Mouse (Mus musculus): ENCODE data around the gene Fkbp5. TPM values are rescaled to one million over a fixed set of nuclear protein-coding genes. Genes with fewer than 3 reads are reported as not detected.

Fkbp5 gene
- polyA plus RNA-seq, 1 experiment from 2014 or later: 21.9 TPM

DNA sequence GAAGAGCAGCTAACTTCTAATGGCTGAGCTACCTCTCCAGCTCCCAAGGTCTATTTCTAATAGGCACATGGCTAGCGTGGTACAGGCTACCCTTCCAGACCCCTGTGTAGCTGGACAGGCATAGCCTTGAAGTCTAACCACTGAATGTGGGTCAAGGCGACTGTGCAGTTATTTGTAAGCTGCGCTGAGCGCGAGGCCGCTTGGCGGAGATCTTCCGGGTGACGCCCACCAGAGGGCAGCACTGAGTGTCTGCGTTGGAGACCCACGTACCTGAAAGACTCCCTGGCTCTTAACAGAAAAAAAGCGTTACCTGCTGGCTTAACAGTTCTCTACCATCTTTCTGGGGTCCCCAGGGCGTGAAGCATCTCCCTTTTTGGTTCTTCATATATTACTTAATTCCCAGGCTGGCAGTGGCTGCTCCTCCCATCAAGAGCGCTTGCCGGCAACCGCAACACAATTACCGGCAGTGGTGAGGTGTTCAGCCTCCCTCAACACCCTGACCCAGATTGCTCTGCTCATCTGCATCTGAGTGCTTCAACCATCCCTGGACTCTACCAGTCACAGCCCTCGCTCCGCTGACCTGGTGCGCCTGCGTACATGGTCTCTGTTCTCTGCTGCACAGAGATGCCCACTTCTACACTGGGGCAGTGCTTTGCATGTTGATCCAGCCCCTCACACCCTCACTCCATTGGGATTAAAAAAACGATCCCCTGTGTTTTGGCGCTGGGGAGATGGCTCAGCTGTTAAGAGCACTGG, 131.0 kb downstream of the Fkbp5 start:
- peak; percentile 83 for DNase-seq (ENCODE audit: low spot score)
- peaks cover 44% of the 10 kb centered on the region for H3K27me3 ChIP-seq (ENCODE audit: insufficient read depth, poor library complexity, severe bottlenecking)

DNA sequence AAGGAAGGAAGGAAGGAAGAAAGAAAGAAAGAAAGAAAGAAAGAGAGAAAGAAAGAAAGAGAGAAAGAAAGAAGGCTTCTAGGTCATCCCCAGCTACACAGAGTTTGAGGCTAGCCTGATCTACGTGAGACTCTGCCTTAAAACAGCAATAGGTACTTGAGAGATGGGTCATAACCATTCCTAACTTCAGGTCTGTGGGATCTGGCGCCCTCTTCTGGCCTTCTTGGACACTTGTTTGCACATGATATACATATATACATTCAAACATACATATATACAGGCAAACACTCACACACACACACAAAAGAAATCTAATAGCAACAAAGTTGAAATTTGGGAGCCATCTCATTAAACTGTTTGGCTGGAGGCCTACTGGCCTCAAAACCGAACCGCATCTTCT, 133.0 kb downstream of the Fkbp5 start:
- DNase-seq (ENCODE audit: low spot score): no peak
- H3K4me1 ChIP-seq: peaks cover 19% of the 10 kb centered on the region
- H3K27me3 ChIP-seq (ENCODE audit: insufficient read depth, poor library complexity, severe bottlenecking): peaks cover 59% of the 10 kb centered on the region
- WGBS: 61% methylated on average over 4 of the region's 4 CpGs
- H3K4me3 ChIP-seq: no peak overlapping the region
- no peaks in the 10 kb centered on the region for H3K36me3 ChIP-seq
- H3K9me3 ChIP-seq: no peaks in the 10 kb centered on the region
- H3K27ac ChIP-seq: no peak overlapping the region

More for the DNA sequence above, 131.0 kb downstream of the Fkbp5 start:
- peaks cover 9% of the 10 kb centered on the region for H3K4me1 ChIP-seq
- H3K9me3 ChIP-seq: no peaks in the 10 kb centered on the region
- H3K36me3 ChIP-seq: no peaks in the 10 kb centered on the region
- WGBS: 4% methylated on average over 23 of the region's 23 CpGs
- H3K4me3 ChIP-seq: peak overlapping the region; percentile 42
- H3K27ac ChIP-seq: no peak overlapping the region

DNA sequence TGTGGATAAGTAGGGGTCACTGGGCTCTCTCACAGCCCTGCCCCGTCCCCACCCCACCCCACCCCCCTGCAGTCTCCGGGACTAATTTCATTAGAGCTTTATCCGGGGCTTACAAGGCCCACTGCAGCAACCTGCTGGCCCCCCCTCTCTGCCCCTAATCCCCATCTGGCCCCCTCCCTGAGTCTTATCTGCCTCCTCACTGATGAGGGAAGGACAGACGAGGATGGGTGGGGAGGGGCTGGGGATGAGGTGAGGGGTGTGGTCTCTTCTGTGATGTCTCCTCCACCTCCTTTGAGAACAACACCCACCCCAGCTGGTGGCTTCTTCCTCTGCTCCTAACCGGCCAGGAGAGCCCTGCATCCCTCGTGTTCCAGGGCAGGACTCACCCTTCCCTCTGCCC, 137.1 kb downstream of the Fkbp5 start:
- H3K4me1 ChIP-seq: peaks cover 17% of the 10 kb centered on the region
- no peaks in the 10 kb centered on the region for H3K9me3 ChIP-seq
- peaks cover 45% of the 10 kb centered on the region for H3K27me3 ChIP-seq (ENCODE audit: insufficient read depth, poor library complexity, severe bottlenecking)
- DNase-seq (ENCODE audit: low spot score): no peak
- no peaks in the 10 kb centered on the region for H3K36me3 ChIP-seq
- 2% methylated on average over 6 of the region's 6 CpGs for WGBS
- no peak overlapping the region for H3K27ac ChIP-seq
- no peak overlapping the region for H3K4me3 ChIP-seq

DNA sequence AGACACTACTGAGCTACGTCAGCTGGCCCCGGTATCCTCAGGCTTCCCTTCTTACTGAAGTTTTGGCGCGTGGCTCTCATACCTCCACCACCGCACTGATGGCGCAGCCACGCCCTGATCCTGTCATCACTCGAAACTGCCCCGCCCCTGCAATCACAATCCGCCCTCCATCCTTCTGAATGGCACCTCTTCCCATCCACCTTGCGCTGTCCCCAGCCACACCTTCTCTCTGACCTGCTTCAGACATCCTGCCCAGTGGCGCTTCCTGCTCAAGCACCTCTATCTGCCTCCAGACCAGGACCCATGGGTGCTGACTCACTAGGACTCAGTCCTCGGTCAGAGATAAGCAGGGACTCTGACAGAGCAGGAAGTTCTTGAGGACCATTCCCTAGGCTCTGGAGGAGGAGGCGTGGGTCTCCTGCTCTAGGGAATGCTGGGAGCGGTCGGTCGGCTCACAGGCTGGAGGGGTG, 141.7 kb downstream of the Fkbp5 start:
- H3K4me3 ChIP-seq: peak overlapping the region; percentile 29; the same call in 1 of the 2 replicates
- 7% methylated on average over 17 of the region's 17 CpGs for WGBS
- peaks cover 60% of the 10 kb centered on the region for H3K27me3 ChIP-seq (ENCODE audit: insufficient read depth, poor library complexity, severe bottlenecking)
- DNase-seq (ENCODE audit: low spot score): no peak
- no peaks in the 10 kb centered on the region for H3K36me3 ChIP-seq
- H3K4me1 ChIP-seq: peaks cover 24% of the 10 kb centered on the region
- H3K27ac ChIP-seq: no peak overlapping the region
- no peaks in the 10 kb centered on the region for H3K9me3 ChIP-seq

DNA sequence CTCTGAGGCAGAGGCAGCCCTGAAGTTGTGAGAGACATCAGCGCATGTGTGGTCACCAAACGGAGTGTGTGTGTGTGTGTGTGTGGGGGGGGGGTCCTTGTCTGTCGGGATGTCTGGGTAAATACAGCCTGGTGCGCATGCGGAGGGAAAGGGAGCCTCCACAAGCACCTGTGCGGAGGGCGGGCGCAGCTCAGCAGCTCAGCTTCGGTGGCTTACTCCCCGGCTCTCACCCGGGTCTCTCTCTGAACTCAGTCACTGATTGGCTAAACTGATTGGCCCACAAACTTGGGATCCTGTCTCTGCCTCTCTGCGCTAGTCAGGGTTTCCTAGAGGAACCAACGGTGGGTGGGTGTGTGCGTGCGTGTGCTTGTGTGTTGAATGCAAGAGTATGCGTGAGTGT, 142.8 kb downstream of the Fkbp5 start:
- Histone ChIP-seq H3K9me3 (no peaks in the 10 kb centered on the region), H3K36me3 (no peaks in the 10 kb centered on the region), H3K4me3 (peak overlapping the region; percentile 12; the same call in 1 of the 2 replicates), H3K27ac (no peak overlapping the region), H3K27me3 (ENCODE audit: insufficient read depth, poor library complexity, severe bottlenecking) (peaks cover 49% of the 10 kb centered on the region), H3K4me1 (peaks cover 14% of the 10 kb centered on the region)
- 16% methylated on average over 16 of the region's 16 CpGs for WGBS
- DNase-seq (ENCODE audit: low spot score): no peak

DNA sequence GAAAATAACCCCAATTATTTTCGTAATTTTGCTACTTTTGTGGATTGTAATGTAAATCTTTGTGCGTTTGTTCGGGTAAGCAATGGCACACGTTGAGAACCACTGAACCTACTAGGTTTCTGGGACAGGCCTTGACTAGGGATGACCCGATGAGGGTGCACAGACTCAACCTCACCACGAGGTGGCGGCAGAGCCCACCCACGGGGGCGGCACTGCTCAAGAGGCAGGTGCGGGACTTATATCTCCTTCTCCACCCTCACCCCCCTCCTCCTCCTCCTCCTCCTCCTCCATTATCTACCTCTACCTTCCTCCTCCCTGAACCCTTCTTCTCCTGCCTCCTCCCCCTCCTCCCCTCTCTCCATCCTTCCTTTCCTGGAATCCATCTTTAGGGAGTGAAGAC, 143.5 kb downstream of the Fkbp5 start:
- H3K9me3 ChIP-seq: no peaks in the 10 kb centered on the region
- H3K4me3 ChIP-seq: 0 out of 2 replicates have a peak overlapping the region, but pooled peaks have one; percentile 12
- H3K27me3 ChIP-seq (ENCODE audit: insufficient read depth, poor library complexity, severe bottlenecking): peaks cover 44% of the 10 kb centered on the region
- H3K27ac ChIP-seq: no peak overlapping the region
- DNase-seq (ENCODE audit: low spot score): no peak
- 18% methylated on average over 10 of the region's 10 CpGs for WGBS
- no peaks in the 10 kb centered on the region for H3K36me3 ChIP-seq
- H3K4me1 ChIP-seq: peaks cover 14% of the 10 kb centered on the region

DNA sequence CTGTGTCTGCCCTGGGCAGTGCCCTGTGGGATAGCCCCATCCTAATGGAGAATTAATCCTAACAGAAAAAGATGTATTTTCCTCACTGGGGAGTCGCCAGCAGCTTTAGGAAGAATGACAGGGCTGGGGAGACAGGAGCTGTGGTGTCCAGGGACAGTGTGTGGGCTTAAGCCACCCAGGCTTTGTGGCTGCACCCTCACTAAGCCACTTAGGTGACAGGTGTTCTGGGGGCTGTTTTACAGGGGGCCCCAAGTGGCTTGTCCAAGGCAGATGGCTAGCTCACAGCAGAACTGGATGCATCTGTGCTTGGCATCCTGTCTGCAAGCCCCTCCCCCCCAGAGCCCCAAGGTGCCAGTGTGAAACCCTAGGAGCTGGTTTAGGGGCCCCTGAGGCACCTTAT, 145.4 kb downstream of the Fkbp5 start:
- no peak overlapping the region for H3K4me3 ChIP-seq
- 68% methylated on average over 1 of the region's 1 CpGs for WGBS
- H3K27me3 ChIP-seq (ENCODE audit: insufficient read depth, poor library complexity, severe bottlenecking): peaks cover 38% of the 10 kb centered on the region
- peaks cover 17% of the 10 kb centered on the region for H3K4me1 ChIP-seq
- H3K9me3 ChIP-seq: no peaks in the 10 kb centered on the region
- no peaks in the 10 kb centered on the region for H3K36me3 ChIP-seq
- no peak for DNase-seq (ENCODE audit: low spot score)
- H3K27ac ChIP-seq: no peak overlapping the region

DNA sequence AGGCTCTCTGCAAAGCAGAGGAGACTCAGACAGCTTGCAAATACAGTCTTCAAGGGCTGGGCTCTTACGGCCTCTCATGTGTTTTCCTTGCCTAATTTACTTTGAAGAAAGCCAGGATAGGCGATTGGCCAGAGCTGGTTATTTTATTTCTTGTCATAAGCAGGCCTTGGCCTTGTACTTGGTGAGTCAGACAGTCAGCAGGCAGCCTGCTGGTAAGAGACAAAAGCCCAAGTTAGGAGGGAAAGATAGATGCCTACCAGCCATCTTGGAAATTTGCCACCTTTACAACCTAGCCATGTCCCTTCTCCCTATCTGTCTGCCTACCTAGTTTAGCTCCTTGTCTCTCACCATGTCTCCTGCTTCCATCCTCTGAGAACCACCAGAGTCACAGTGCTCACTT, 146.0 kb downstream of the Fkbp5 start:
- no peaks in the 10 kb centered on the region for H3K36me3 ChIP-seq
- no peak overlapping the region for H3K27ac ChIP-seq
- peaks cover 17% of the 10 kb centered on the region for H3K4me1 ChIP-seq
- no peak for DNase-seq (ENCODE audit: low spot score)
- peaks cover 37% of the 10 kb centered on the region for H3K27me3 ChIP-seq (ENCODE audit: insufficient read depth, poor library complexity, severe bottlenecking)
- 76% methylated on average over 2 of the region's 2 CpGs for WGBS
- no peak overlapping the region for H3K4me3 ChIP-seq
- no peaks in the 10 kb centered on the region for H3K9me3 ChIP-seq

DNA sequence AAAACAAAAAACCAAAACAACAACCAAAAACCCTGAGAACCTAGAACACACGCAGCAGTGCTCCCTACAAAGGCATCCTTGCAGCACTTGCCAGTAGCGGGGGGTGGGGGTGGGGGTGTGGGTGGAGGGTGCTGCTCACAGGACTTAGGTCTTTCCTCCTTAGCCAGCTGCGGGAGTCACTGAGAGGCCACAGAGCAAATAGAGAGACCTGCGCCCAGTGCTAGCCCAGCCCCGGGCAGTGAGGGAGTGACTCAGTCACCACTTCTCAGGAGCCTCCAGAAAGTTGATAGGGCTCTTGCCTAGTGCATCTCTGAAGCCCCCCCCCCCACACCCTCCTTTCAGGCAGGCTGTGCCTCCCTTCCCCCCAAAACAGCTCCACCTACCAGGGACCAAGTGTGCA, 148.3 kb downstream of the Fkbp5 start:
- Histone ChIP-seq H3K27me3 (ENCODE audit: insufficient read depth, poor library complexity, severe bottlenecking) (peaks cover 34% of the 10 kb centered on the region), H3K27ac (no peak overlapping the region), H3K36me3 (no peaks in the 10 kb centered on the region), H3K4me3 (no peak overlapping the region), H3K4me1 (peaks cover 16% of the 10 kb centered on the region), H3K9me3 (no peaks in the 10 kb centered on the region)
- WGBS: 46% methylated on average over 5 of the region's 5 CpGs
- DNase-seq (ENCODE audit: low spot score): no peak

DNA sequence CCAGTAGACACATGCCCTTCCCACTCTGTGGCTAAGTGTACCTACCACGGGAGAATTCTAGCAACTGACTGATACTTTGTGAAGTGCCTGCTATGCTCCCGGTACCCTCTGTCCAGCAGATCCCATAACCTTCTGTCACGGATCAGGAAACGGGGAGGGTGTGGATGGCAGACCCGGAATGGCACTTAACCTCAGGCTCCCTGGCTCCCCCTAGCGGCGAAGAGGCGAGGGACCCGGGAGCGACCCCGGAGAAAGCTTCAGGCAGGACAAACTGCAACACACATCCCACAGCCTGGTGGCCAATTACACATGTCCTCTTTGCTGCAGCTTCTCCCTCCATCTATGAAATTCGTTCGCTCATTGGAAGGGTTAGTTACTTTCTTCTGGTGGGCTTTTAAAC, 148.9 kb downstream of the Fkbp5 start:
- 3% methylated on average over 13 of the region's 13 CpGs for WGBS
- Histone ChIP-seq H3K36me3 (no peaks in the 10 kb centered on the region), H3K27ac (no peak overlapping the region), H3K4me3 (no peak overlapping the region), H3K9me3 (no peaks in the 10 kb centered on the region), H3K4me1 (peaks cover 22% of the 10 kb centered on the region), H3K27me3 (ENCODE audit: insufficient read depth, poor library complexity, severe bottlenecking) (peaks cover 34% of the 10 kb centered on the region)
- peak; percentile 92 for DNase-seq (ENCODE audit: low spot score)

DNA sequence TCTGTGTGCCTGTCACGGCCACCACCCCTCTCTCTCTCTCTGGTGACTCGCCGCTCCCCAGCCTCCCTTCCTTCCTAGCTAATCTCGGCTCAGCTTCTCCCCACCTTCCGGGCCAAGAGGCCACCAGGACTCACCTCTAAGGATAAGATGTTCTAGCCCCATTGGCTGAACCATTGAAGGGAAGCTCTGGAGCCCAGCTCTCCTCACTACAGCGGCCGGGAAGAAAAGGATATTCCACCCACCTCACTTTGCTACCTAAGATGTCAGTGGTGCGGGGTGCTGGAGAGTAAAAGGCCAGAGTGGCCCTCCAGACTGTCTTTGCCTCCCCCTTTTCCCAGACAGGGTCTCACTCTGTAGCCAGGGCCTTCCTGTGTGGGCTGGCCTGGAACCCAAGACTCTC, 152.2 kb downstream of the Fkbp5 start, which contains the start of gene Tulp1:
TSS of gene Tulp1 (minus strand) at position 101 of the 400 bp plus-strand sequence.
- H3K4me1 ChIP-seq: peaks cover 38% of the 10 kb centered on the region
- 12% methylated on average over 8 of the region's 8 CpGs for WGBS

DNA sequence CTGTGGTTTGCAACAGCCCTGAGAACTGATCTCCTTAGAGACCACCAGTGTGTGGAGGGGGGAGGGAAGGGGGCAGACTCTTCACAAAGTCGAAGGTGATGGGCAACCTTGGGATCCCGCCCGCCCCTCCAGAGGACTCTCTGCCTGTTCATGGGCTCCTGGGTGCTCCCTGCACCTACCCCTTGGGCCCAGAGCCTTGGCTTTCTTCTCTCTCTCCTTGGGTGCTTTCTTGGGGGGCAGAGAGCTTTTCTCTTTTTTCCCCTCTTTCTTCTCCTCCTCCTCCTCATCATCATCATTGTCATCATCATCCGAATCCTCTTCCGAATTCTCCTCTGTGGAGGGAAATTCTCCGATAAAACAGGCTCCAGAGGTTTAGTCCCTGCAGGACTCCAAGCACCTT, 153.8 kb downstream of the Fkbp5 start:
- H3K9me3 ChIP-seq: no peaks in the 10 kb centered on the region
- DNase-seq (ENCODE audit: low spot score): no peak

More for the DNA sequence above, 152.2 kb downstream of the Fkbp5 start, which contains the start of gene Tulp1:
- Histone ChIP-seq H3K27me3 (ENCODE audit: insufficient read depth, poor library complexity, severe bottlenecking) (peaks cover 58% of the 10 kb centered on the region), H3K36me3 (no peaks in the 10 kb centered on the region), H3K9me3 (no peaks in the 10 kb centered on the region), H3K27ac (peak within 1 kb of the TSS; percentile 64), H3K4me3 (peak within 1 kb of the TSS; percentile 61)
- no peak for DNase-seq (ENCODE audit: low spot score)

DNA sequence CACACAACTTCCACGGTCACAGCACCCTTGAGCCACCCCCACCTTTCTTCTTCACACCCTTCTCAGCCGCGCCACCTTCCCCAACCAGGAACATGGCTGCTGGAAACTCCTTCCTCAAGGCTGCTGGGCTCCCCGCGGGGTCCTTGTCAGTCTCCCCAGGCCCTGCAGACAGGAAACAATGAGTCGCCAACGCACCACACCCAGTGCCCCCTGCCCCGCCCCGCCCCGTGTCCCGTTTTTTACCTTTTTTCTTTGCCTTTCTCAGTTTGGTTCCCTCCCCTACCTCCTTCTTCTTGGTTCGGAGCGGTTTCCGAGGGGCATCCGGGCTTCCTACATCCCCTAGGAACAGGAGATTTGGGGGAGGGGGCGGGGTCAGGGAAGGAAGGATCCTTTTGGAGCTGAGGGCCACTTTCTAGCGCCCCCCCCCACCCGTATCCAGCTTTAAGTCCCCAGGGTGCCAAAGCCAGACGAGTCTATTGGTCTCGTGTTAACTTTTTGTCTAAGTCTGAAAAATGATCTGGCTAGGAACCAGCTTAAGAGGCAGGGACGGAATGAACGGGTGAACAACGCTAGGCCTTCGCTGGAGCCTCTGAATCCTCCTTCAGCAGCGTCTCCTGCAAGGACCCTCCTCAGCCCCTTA, 154.6 kb downstream of the Fkbp5 start:
- Histone ChIP-seq H3K4me1 (peaks cover 50% of the 10 kb centered on the region), H3K4me3 (peak overlapping the region; percentile 61), H3K36me3 (no peaks in the 10 kb centered on the region), H3K27me3 (ENCODE audit: insufficient read depth, poor library complexity, severe bottlenecking) (peaks cover 81% of the 10 kb centered on the region), H3K27ac (peak overlapping the region; percentile 71), H3K9me3 (no peaks in the 10 kb centered on the region)
- no peak for DNase-seq (ENCODE audit: low spot score)
- 2% methylated on average over 25 of the region's 25 CpGs for WGBS

More for the DNA sequence above, 153.8 kb downstream of the Fkbp5 start:
- Histone ChIP-seq H3K27ac (0 out of 2 replicates have a peak overlapping the region, but pooled peaks have one; percentile 64), H3K4me1 (peaks cover 46% of the 10 kb centered on the region), H3K36me3 (no peaks in the 10 kb centered on the region), H3K4me3 (peak overlapping the region; percentile 61), H3K27me3 (ENCODE audit: insufficient read depth, poor library complexity, severe bottlenecking) (peaks cover 74% of the 10 kb centered on the region)
- WGBS: 9% methylated on average over 6 of the region's 6 CpGs

Measured in heart, embryonic 10.5 days (tissue).